Mouse (Mus musculus): ENCODE measurements around the gene Inpp4b.

DNA sequence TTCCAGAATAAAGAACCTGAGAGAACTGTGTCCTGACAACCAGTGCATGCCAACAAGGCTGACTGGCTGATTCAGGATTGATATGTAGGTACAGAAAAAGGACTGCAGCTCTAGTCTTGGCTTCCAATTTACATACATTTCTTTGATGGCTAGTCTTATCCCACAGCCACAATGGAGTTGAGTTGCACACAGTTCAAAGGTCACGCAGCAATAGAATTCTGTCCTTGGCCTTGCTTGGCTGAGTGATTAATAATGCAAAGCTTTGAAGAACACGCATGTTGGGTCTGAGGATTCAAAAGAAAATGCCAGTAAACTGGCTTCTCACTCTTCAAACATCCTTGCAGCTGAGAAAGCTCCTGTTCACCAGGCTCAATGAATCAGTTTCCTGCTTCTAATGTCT is 70.4 kb downstream of the Inpp4b start:
- no peak for TF ChIP-seq CTCF (IDR thresholded peaks at IDR 0.05)
- no peak for TF ChIP-seq POLR2A (IDR thresholded peaks at IDR 0.05; ENCODE audit: insufficient read depth, low read depth, low read length)
- no peak for TF ChIP-seq EP300 (IDR thresholded peaks at IDR 0.05; ENCODE audit: insufficient read depth, low read depth, low read length)
